Comparison of ENCODE assay signal across 29 mouse cellular contexts in the genomic region with DNA sequence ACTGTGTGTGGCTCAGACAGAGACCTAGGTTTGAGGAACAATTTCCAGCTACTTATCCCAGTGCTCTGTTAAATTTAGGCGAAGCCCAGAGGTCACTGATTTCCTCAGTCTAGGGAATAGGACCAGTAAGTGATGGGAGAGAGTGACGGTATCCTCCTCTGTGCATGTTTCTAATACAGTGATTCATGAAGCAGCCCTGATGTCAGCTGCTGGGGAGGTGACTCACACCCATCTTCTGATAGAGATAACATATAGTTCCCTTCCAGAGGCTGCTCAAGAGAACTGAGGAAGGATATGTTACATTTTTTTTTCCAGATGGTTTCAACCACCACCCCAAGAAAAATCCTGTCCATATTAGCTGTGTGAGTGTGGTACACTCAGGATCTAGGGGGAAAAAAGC. TPM values are rescaled to one million over a fixed set of nuclear protein-coding genes. Genes with fewer than 3 reads are reported as not detected.
DNase-seq lines count a peak whose midpoint lies in the region; TF ChIP-seq lines count a peak whose summit lies in the region.
"Had no signal": no experiment of that assay in that cellular context is flagged by ENCODE, and none has a peak within 500 bp of the region (broad histone marks: within the 10 kb centered on the region; RNA-seq: fewer than 3 reads in every experiment).

No protein-coding gene starts in this region.

- no peaks in the 10 kb centered on the region for H3K36me3 ChIP-seq in myocyte (ENCODE audit: control insufficient read depth, insufficient read depth)
- H3K36me3 ChIP-seq: embryonic facial prominence, embryonic 10.5 days; embryonic facial prominence, embryonic 13.5 days; forebrain, embryonic 12.5 days; forebrain, embryonic 15.5 days; G1E; heart, embryonic 12.5 days; heart, embryonic 15.5 days; hindbrain, embryonic 10.5 days; hindbrain, embryonic 13.5 days had no signal

- H3K27ac ChIP-seq in layer of hippocampus, adult 2 months = peak overlapping the region; percentile 72; the same call in 1 of the 2 replicates
- H3K27ac ChIP-seq: embryonic facial prominence, embryonic 10.5 days; embryonic facial prominence, embryonic 13.5 days; forebrain, embryonic 12.5 days; forebrain, embryonic 15.5 days; heart, embryonic 15.5 days; hindbrain, embryonic 10.5 days; hindbrain, embryonic 13.5 days had no signal

- H3K27me3 ChIP-seq in myocyte (ENCODE audit: control insufficient read depth, insufficient read depth, insufficient read length) = no peaks in the 10 kb centered on the region
- H3K27me3 ChIP-seq: CH12.LX; forebrain, embryonic 12.5 days; forebrain, embryonic 15.5 days; heart, embryonic 15.5 days; hindbrain, embryonic 13.5 days had no signal

- intact Hi-C loops in left cerebral cortex, postnatal 10 days (cut with DNase I) = no loop called here

- H3K79me2 ChIP-seq in myocyte (ENCODE audit: control insufficient read depth, insufficient read depth) = no peaks in the 10 kb centered on the region

- H3K4me2 ChIP-seq in myocyte (ENCODE audit: low read depth) = peak overlapping the region; percentile 24
- H3K4me2 ChIP-seq: embryonic facial prominence, embryonic 13.5 days; forebrain, embryonic 12.5 days; forebrain, embryonic 15.5 days; heart, embryonic 12.5 days; heart, embryonic 15.5 days; hindbrain, embryonic 13.5 days had no signal

- DNase-seq in layer of hippocampus, adult 2 months (ENCODE audit: low spot score in 2 of 2) = no peak
- no peak for DNase-seq in layer of hippocampus, adult 11-12 months (ENCODE audit: low spot score)
- DNase-seq in Muller cell, postnatal 12 days (ENCODE audit: inconsistent ontology term) = peak; percentile 41
- no peak for DNase-seq in thymus, postnatal 14 days
- DNase-seq in left cerebral cortex, postnatal 10 days (ENCODE audit: extremely low spot score in 1 of 2, low spot score in 2 of 2) = no peak
- DNase-seq: adrenal gland, adult 8-10 months; adrenal gland, postnatal 25 days; cerebellum, adult 18-20 months; cerebellum, postnatal 10 days; cerebellum, postnatal 36 days; embryo, embryonic 11 days; gastrocnemius, postnatal 25 days; heart, adult 18-20 months; heart, postnatal 10 days; heart, postnatal 36 days had no signal

- no peak overlapping the region for H3ac ChIP-seq in myocyte (ENCODE audit: control insufficient read depth, insufficient read length)

- no peak for TF ChIP-seq POLR2A in myocyte (IDR thresholded peaks at IDR 0.05; ENCODE audit: insufficient read length, low read depth)

- H3K4me3 ChIP-seq in layer of hippocampus, adult 2 months = no peak overlapping the region
- H3K4me3 ChIP-seq in myocyte = no peak overlapping the region
- H3K4me3 ChIP-seq: embryonic facial prominence, embryonic 10.5 days; embryonic facial prominence, embryonic 13.5 days; erythroblast, embryonic 14.5 days; forebrain, embryonic 12.5 days; forebrain, embryonic 15.5 days; heart, embryonic 12.5 days; heart, embryonic 15.5 days; hindbrain, embryonic 10.5 days; hindbrain, embryonic 13.5 days had no signal

- no peak for TF ChIP-seq CTCF in layer of hippocampus, adult 2 months (conservative IDR thresholded peaks at IDR 0.05)

TF ChIP-seq in myocyte, 11 proteins besides CTCF, POLR2A, EP300 and RAD21:
- TF ChIP-seq MYOD1 (IDR thresholded peaks at IDR 0.05; ENCODE audit: control insufficient read depth in 1 of 3, insufficient read length in 2 of 3, low read depth in 2 of 3) = peak in 1 of 3 experiments; percentile 21
- TF ChIP-seq MYOG (IDR thresholded peaks at IDR 0.05; ENCODE audit: control insufficient read depth in 1 of 3, insufficient read depth in 1 of 3, insufficient read length in 2 of 3, low read depth in 2 of 3) = no peak
TF ChIP-seq in myocyte: peak in this region for 1.

RNA-seq across cellular contexts. Expression of a gene that starts 2.9 kb away (rescaled TPM):
- 1 to 10 TPM; 9.3 TPM for total RNA-seq in layer of hippocampus, adult 2 months (2021)
- polyA plus RNA-seq in myocyte (2012; fragmentation: generic; extraction: Trizol) = not detected
- total RNA-seq in left cerebral cortex, postnatal 10 days (2021) = 1 to 10 TPM; 6.1 to 6.5 TPM
- total RNA-seq: adrenal gland, postnatal 25 days; CH12.LX; G1E; gastrocnemius, adult 8-10 months; heart, adult 18-20 months; heart, postnatal 36 days had no signal
- polyA plus RNA-seq: activated CD4-positive, CD25-positive, alpha-beta regulatory T cell, adult 4 months; erythroblast, embryonic 14.5 days; G1E had no signal
